Mouse (Mus musculus) c-Kit-negative CD71-positive TER-119-positive erythroid progenitor cells, embryonic 14.5 days (primary cell): Measurements from ENCODE around the gene Tob2.

Experiments used
- DNase-seq: peaks from one replicate; pipeline ENCODE4 v3.0.0-alpha.2; 2013; ENCODE audit warnings: low read depth, low spot score

Tob2 gene

GRCm38 (mm10) chr15:81838554-81839235 lies 19.9 kb downstream of the Tob2 start:
- no peak for DNase-seq

GRCm38 (mm10) chr15:81836966-81837920 lies 21.4 kb downstream of the Tob2 start:
- DNase-seq: no peak

- DNase-seq: no peak
Observed at GRCm38 (mm10) chr15:81836124-81836821, 22.3 kb downstream of the Tob2 start.

GRCm38 (mm10) chr15:81835007-81835880 lies 23.4 kb downstream of the Tob2 start:
- DNase-seq: no peak

GRCm38 (mm10) chr15:81834171-81834841 lies 24.3 kb downstream of the Tob2 start:
- no peak for DNase-seq

GRCm38 (mm10) chr15:81833481-81833880 lies 25.1 kb downstream of the Tob2 start:
- no peak for DNase-seq

GRCm38 (mm10) chr15:81832219-81832618 lies 26.4 kb downstream of the Tob2 start:
- DNase-seq: no peak

- DNase-seq: peak; percentile 53
Observed at GRCm38 (mm10) chr15:81831136-81831825, 27.3 kb downstream of the Tob2 start.

- no peak for DNase-seq
Observed at GRCm38 (mm10) chr15:81830530-81830929, 28.1 kb downstream of the Tob2 start.

- DNase-seq: no peak
Observed at GRCm38 (mm10) chr15:81829208-81829580, 29.4 kb downstream of the Tob2 start.

GRCm38 (mm10) chr15:81828426-81829207 lies 30.0 kb downstream of the Tob2 start:
- no peak for DNase-seq

- no peak for DNase-seq
Observed at GRCm38 (mm10) chr15:81824832-81825231, 33.8 kb downstream of the Tob2 start.

GRCm38 (mm10) chr15:81822631-81823030 lies 36.0 kb downstream of the Tob2 start:
- no peak for DNase-seq

GRCm38 (mm10) chr15:81818404-81818803 lies 40.2 kb downstream of the Tob2 start:
- no peak for DNase-seq

- no peak for DNase-seq
Observed at GRCm38 (mm10) chr15:81814716-81815370, 43.8 kb downstream of the Tob2 start.

GRCm38 (mm10) chr15:81813986-81814705 lies 44.5 kb downstream of the Tob2 start:
- DNase-seq: no peak

- DNase-seq: no peak
Observed at GRCm38 (mm10) chr15:81812696-81813631, 45.6 kb downstream of the Tob2 start.
